Mouse (Mus musculus) CD4-positive helper T cell, adult 2 months (primary cell): ENCODE measurements around the gene Zfp184.

Experiments
- DNase-seq: peaks from one replicate; pipeline ENCODE4 v3.0.0-alpha.2; 2012; ENCODE audit warnings: low read depth, missing footprints, low spot score

Zfp184 gene

GRCm38 (mm10) chr13:21984486-21984885 is 39.6 kb downstream of the Zfp184 start:
- peak; percentile 61 for DNase-seq

DNA sequence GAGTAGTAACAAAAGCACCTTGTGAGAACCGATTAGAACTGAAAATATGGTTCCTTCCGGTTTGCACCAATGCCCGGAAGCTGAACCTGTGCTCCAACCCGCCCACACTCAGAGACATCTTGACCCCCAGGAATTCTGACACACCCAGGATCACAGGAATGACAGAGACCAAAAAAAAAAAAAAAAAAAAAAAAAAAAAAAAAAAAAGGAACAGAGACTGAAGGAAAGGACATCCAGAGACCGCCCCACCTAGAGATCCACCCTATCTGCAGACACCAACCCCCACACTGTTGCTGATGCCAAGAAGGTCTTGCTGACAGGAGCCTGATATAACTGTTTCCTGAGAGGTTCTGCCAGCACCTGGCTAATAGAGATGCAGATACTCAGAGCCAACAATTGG is 47.7 kb downstream of the Zfp184 start:
- no peak for DNase-seq

- peak; percentile 27 for DNase-seq
Observed at GRCm38 (mm10) chr13:21993957-21994738, 49.3 kb downstream of the Zfp184 start.

DNA sequence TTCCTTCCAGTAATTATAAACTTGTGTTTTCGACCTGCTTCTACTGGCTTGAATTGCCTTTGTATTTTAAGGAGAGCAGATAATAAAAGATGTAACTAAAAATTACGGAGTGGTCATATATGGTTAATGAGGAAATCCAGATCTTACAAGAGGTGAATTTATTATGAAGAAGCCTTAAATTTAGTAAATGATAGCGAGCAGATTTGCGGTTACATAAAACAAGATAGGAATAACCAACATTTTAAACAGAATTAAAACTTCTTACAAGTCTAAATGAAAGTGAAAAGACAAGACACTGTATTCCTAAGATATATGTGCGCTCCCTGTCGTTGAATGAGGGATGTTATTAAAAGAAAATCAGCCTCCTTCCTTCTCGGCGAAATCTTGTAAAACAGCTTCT is 50.0 kb downstream of the Zfp184 start:
- DNase-seq: no peak

- DNase-seq: peak; percentile 62
Observed at GRCm38 (mm10) chr13:21995331-21995914, 50.5 kb downstream of the Zfp184 start.

GRCm38 (mm10) chr13:21996101-21996839 is 51.4 kb downstream of the Zfp184 start:
- peak; percentile 61 for DNase-seq

GRCm38 (mm10) chr13:21996840-21997185 is 51.9 kb downstream of the Zfp184 start:
- DNase-seq: peak; percentile 14

GRCm38 (mm10) chr13:21997201-21997820 is 52.4 kb downstream of the Zfp184 start:
- DNase-seq: no peak

DNA sequence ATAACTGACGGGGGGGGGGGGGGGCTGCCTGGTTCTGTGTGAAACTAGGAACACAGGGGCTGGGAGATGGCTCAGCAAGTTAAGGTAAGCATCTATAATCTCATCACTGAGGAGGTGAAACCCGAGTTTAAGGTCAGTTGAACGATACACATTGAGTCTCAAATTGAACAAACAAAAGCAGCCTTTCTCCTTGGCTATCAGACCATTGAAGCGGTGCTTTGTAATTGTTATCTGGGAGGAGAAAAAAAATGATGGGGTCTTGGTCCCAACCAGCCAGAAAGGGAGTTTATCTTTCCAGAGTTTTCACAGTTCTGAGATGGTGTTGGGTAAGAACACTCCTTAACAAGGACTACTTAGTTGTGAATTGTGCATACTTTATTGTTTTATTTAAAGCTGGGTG is 52.9 kb downstream of the Zfp184 start:
- DNase-seq: no peak

GRCm38 (mm10) chr13:21998412-21998811 is 53.5 kb downstream of the Zfp184 start:
- DNase-seq: no peak

DNA sequence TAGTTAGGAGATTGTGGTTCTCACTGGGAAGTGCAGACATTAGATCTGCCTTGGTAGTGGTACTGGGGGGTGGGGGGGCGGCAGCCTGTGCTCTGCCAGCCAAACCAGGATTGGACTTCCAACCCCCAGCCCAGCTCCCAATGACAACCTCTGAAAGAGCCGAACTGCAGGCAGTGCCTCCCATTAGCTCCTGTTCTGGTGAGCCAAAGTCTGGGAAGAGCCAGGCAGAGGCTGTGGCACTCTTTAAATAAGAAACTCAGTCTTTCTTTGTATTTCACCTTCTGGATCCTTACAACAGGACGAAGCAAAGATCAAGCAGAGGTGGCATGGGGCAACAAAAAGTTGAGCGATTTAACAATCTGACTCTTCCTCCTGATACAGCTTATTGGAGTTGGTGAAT is 54.3 kb downstream of the Zfp184 start:
- no peak for DNase-seq

DNA sequence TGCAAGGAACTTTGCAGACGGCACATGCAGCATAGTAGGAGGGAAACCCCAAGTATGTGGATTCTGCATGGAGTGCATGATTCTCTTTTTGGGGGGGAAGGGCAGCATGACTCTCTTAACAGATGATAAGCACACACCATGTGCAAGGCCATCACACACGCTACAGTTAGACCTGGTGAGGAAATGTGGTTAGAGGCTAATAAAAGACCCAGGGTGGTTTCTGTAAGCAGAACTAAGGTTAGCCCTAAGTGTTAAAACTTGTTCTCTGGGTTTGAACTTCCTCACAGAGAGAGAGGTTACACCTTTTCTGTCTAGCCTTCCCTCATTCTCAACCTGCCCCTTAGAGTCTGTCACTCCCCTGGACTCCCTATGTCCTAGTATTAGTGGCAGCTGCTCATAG is 56.5 kb downstream of the Zfp184 start:
- DNase-seq: no peak

DNA sequence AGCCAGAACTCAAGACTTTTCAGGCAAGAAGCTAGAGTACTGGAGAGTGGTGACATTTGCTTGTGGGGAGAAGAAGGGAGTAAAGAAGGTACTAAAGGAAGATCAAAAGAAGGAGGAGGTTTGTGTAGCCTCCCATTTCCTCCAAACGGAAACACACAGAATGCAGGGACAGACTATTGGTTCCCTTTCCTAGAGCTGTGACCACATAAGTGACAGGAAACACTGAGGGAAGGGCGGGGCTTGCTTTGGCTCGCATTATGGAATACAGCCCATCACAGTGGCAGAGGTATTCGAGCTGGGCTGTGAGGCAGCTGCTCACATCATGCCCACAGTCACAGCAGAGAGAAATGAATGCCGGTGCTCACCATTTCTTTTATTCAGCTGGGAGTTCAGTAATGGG is 56.9 kb downstream of the Zfp184 start:
- peak; percentile 71 for DNase-seq

GRCm38 (mm10) chr13:22005605-22006333 is 60.9 kb downstream of the Zfp184 start:
- DNase-seq: peak; percentile 86

DNA sequence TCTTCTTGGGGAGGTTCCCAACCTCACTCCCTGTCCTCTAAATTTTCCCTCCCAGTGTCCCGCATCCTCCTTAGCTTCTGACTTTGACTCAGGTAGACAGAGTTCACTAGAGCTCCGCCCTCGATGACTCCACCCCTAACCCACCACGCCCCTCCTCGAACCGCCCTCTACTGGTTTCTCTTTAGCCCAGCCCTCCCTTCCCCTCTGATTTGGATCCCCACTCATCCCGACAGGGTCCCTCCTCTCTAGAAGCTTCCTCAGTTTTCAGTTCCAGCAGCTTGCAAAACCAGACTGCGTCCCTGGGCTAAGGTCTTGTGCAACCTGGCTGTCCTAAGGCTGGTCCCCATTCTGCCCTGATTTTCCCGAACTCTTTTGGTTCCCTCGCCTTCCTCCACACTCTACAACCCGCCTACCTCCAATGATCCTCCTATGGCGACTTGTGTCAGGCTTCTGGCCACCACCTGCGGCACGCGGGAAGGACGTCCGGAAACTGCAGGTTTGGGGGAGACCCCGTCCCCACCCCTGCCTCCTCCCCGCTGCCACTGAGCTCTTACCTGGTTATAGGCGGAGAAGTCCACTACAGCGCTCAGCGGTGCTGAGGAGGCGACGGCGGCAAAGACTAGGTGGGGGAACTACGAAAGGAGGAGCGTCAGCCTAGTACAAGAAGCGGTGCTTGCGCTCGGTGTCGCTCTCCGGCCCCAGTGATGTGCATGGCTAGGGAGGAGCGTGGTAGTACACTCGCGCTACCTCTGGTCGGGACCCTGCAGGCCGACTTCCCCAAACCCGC is 61.6 kb downstream of the Zfp184 start:
- peak; percentile 83 for DNase-seq

- no peak for DNase-seq
Observed at GRCm38 (mm10) chr13:22007121-22007510, 62.2 kb downstream of the Zfp184 start.

DNA sequence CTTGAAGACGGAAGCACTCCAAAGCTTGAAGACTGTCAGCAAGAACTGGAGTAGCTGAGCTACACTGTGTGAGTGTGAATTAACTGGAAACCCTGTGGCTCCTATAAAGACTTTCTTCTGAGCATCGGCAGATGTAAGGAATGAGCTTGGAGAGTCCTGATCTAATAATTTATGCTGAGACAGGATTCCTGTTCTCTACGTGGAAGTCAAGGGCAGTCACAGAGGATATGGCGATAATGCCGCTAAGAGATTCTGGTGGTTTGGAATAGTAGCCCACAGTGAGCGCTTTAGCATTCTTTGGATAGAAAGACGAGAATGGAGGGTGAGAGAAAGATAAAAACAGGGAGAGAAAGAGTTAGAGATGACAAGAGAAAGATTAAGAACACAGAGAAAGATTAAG is 63.0 kb downstream of the Zfp184 start:
- DNase-seq: no peak

DNA sequence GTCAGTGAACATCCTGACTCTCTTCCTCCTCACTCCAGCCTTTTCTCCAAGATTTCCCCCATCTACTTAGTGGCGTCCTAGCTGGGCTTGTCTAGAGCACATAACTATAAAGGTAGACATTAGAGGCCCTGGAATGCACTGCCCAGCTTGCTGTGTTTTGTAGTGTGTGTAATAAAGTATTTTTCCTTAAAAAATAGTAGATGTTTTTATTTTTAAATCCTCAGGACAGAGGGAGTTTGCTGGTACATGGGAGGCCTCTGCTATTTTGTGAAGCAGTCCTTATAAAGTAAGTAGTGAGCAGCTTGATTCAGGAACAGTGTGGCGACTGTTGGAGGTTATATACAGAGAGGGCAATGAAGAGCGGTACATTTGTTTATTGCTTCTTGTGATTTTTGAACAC is 63.8 kb downstream of the Zfp184 start:
- DNase-seq: no peak

- no peak for DNase-seq
Observed at GRCm38 (mm10) chr13:22009642-22010041, 64.7 kb downstream of the Zfp184 start, which contains the start of gene Prss16. Gene Prss16 (minus strand): TSS chr13:22009742.
